Mouse (Mus musculus) layer of hippocampus, postnatal 10 days (tissue): ENCODE results near the gene Amotl2. TPM values are rescaled to one million over a fixed set of nuclear protein-coding genes. Genes with fewer than 3 reads are reported as not detected.
A peak's percentile ranks its signal among the peaks of the same experiment; 100 is the strongest.

Experiments
- DNase-seq, 2 experiments: peaks; one replicate each; pipeline ENCODE4 v3.0.0; 2021; ENCODE audit warnings: low spot score in 2 of 2
- total RNA-seq, 2 experiments: library from RNA; stranded (reverse); gene quantifications; 2 replicates each; pipeline ENCODE4 v1.2.3; 2021

Amotl2 gene
- total RNA-seq, 2 experiments from 2014 or later, result 18.3 to 20.7 TPM

GRCm38 (mm10) chr9:102771308-102771895 lies 54.9 kb downstream of the Amotl2 start:
- DNase-seq, result no peak

GRCm38 (mm10) chr9:102777631-102778591 lies 61.4 kb downstream of the Amotl2 start:
- DNase-seq, result no peak

- DNase-seq, result peak; percentile 75 to 82
Observed at GRCm38 (mm10) chr9:102779493-102779892, 63.0 kb downstream of the Amotl2 start.

Other genes with a start within 250 kb of the Amotl2 start
- 1 to 10 TPM; 4.8 to 4.9 TPM for gene Ky, start 210.9 kb upstream of the Amotl2 start, total RNA-seq
- gene Anapc13, start 90.4 kb upstream of the Amotl2 start, total RNA-seq, result 100 to 1,000 TPM in 1 of 2 experiments, 10 to 100 TPM in 1; 87.9 to 107 TPM
- gene Cep63, start 90.1 kb upstream of the Amotl2 start, total RNA-seq, result 10 to 100 TPM; 28.5 to 30.2 TPM
- 10 to 100 TPM; 36.2 to 38.6 TPM for gene Ryk, start 118.2 kb downstream of the Amotl2 start, total RNA-seq